Mouse (Mus musculus): Measurements from ENCODE around the gene Vmn2r115. TPM values are rescaled to one million over a fixed set of nuclear protein-coding genes. Genes with fewer than 3 reads are reported as not detected.

Gene Vmn2r115
- not detected for polyA plus RNA-seq (2017; shearing (Covaris generic))

GRCm38 (mm10) chr17:23343441-23343840 lies at the start of gene Vmn2r115:
TSS of gene Vmn2r115 (plus strand) at chr17:23343741.

GRCm38 (mm10) chr17:23312437-23312836 lies 31.1 kb upstream of the Vmn2r115 start, which contains the start of gene Vmn2r114:
TSS of gene Vmn2r114 (minus strand) at chr17:23312537.

GRCm38 (mm10) chr17:23384304-23384703 lies 40.8 kb downstream of the Vmn2r115 start, which contains the start of gene Vmn2r116:
TSS of gene Vmn2r116 (plus strand) at chr17:23384604.

Other genes with a start within 250 kb of the Vmn2r115 start
- gene Zfp40, start 150.5 kb upstream of the Vmn2r115 start, polyA plus RNA-seq (2017; shearing (Covaris generic)), result 12.7 TPM
- gene Vmn2r114, start 31.2 kb upstream of the Vmn2r115 start, polyA plus RNA-seq (2017; shearing (Covaris generic)), result 0.04 TPM
- not detected for gene Vmn2r116, start 40.9 kb downstream of the Vmn2r115 start, polyA plus RNA-seq (2017; shearing (Covaris generic))
- not detected for gene Vmn2r117, start 136.0 kb downstream of the Vmn2r115 start, polyA plus RNA-seq (2017; shearing (Covaris generic))
- gene Zfp213, start 220.5 kb downstream of the Vmn2r115 start, polyA plus RNA-seq (2017; shearing (Covaris generic)), result 14.2 TPM